Mouse (Mus musculus) urinary bladder, adult 2 months (tissue): ENCODE results near the gene Zbed5. TPM values are rescaled to one million over a fixed set of nuclear protein-coding genes. Genes with fewer than 3 reads are reported as not detected.
"Not testable (repeated sequence)": the region's sequence is repeated elsewhere in the genome, so short reads cannot be mapped to it uniquely, and the experiment has no call there.

ENCODE experiments used
- DNase-seq: peaks from one replicate; pipeline ENCODE4 v3.0.0; 2022; ENCODE audit warnings: low spot score
- polyA plus RNA-seq: library from polyadenylated mRNA; depleted of rRNA; stranded (reverse); fragments of >200 nt; gene quantifications from 2 replicates; pipeline ENCODE4 v1.2.3, GENCODE M21; 2012; rRNA removed

Zbed5 gene
- 1.9 and 2.3 TPM in 2 replicates for polyA plus RNA-seq

DNA sequence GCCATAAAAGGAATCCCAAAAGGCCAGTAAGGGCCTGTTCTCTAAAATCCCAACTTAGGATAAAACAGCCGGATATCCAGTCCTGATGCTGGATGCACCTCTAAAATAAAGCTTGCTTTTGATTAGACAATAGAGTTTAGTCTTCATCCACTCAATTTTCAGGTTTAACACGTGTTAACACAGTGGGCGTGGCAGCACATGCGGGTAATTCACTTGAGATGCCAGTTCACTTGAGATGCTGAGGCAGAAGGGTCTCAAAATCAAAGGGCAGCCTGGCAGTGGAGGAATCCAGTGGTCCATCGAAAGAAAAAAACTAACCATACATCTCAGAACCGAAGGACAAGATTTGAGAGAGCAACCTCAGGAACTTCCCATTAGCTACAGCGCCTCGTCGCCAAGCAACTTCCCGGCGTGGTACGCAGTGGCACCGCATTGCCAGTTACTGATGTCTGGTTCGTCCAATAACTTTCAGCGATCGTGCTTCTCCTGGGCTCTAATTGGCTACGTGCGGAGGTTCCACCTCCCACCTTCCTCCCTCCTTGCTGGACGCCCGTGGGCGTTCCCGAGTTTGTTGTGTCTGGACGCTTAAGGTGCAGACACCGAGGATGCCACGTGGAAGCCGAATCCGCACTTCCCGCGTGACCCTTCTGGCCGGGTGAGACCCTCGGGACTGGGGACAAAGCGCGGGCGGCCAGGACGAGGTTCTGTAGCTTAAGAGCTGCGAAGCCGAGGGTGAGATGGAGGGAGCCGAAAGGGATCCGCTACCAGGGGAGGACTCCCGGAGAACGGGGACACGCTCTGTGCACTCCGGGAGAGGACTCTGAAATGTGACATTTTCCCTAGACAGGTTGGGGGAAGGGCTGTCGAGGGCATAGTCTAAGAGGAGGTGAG lies at the start of gene Zbed5:
TSS of gene Zbed5 (plus strand) at position 526 of the 891 bp plus-strand sequence.
- peak; percentile 60 for DNase-seq

DNA sequence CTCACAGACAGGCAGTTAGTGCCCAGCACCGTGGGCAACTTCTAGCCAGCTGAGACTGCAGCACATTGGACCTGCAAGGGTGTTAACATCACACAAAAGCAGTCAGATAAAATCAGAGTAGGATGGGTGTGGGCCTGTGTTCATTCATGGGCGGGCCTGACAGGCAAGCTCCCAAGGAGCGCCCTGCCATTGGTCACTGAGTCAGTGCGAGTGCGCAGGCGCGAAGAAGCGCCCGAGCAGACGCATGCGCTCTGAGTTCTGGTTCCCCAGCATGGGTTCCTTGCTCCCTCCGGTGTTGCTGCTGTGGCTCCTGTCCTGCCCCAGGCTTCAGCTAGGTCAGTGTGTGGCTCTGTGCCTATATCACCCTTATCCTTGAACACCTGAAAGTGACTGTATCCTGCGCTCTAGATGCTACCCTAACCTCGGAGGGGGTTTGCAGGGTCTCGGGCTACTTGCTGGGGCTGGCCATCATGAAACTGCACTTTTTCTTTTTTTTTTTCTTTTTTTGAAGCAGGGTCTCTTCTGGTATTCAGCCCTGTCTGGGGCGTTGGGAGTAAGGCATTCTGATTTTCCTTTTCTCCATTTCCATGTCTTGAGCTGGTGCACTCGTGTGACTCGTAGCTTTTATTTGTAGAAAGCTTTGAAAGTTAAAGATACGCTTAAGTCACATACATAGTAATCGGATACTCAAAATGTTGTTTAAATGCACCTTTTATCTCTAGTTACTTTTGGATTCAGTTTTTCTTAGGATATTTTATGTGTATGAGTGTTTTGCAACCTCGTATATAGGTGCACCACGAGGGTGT lies 48.6 kb upstream of the Zbed5 start, which contains the start of gene Sumf2:
TSS of gene Sumf2 (plus strand) at position 235 of the 806 bp plus-strand sequence.
- DNase-seq, result peak; percentile 94

DNA sequence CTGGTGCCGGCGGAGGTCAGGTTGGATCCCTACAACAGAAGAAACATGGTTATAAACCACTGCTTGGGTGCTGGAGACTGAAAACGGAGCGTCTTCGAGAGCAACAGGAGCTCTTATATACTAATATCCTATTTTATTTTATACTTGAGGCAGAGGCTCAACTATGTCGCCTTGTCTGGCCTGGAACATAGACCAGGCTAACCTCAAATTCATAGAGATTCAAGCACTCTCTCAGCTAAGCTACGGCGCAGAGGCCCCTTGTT lies 48.0 kb upstream of the Zbed5 start:
- no peak for DNase-seq

DNA sequence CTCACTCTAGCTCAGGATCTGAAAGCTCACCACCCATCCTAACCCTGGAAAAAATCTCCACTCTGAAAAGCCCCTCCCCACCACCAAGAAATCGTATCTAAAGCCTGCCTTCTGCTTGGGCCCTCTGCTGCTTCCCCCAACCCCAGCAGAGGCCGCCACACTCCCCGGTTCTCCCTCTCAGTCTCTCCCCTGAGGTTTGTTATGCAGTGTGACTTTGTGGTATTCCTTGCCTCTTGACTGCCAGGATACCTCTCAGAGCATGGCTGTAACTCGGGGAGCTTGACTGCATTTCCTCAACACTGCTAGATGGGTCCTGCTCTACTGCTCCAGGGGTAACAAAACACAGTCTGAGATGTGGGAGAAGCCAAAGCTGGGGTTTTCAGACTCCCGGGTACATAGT lies 40.4 kb upstream of the Zbed5 start:
- no peak for DNase-seq

DNA sequence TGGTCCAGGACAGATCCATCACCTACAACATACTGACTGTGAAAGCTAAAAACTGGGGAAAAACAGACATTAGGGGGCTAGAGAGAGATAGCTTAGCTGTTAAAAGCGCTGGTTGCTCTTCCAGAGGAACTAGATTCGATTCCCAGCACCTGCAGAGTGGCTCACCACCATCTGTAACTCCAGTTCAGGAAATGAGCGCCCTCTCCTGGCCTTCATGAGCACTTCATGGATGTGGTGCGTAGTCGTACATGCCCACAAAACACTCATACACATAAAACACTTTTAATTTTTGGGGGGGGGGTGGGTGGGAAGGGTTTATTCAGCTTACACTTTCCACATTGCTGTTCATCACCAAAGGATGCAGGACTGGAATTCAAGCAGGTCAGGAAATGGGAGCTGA lies 39.1 kb upstream of the Zbed5 start:
- no peak for DNase-seq

DNA sequence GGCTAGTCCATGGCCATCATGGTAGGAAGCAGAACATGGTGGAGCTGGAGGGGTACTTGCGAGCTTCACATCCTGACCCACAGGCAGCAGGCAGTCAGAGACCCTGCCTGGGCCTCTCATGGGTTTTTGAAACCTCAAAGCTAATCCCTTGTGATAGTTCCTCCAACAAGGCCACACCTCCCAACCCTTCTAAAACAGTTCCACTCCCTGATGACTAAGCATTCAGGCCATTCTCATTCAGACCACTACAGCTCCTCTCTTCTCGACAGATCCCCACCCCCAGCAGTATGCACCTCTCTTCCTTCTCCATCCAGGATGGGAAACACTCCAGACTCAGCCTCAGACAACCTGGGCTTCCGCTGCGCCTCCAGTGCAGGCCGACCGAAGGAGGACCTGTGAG lies 33.2 kb upstream of the Zbed5 start:
- DNase-seq, result no peak

DNA sequence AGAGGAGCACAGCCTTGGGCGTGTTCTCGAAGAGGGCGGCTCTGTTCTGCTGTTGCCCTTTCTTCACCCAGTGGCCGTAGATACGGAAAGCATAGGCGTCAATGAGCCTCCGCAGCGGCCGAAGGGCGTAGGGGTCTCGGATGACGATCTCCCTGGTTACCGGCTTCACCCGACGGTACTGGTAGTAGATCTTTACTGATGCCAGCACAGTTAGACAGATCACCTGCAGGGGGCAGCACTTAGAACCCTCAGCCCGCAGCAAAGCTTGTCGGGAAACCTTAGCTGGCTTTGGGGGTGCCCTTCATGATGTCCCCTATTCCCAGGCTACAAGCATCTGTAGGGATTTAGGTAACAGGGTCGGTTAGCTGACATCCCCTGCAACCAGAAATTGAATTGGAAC lies 31.1 kb upstream of the Zbed5 start:
- DNase-seq, result no peak

DNA sequence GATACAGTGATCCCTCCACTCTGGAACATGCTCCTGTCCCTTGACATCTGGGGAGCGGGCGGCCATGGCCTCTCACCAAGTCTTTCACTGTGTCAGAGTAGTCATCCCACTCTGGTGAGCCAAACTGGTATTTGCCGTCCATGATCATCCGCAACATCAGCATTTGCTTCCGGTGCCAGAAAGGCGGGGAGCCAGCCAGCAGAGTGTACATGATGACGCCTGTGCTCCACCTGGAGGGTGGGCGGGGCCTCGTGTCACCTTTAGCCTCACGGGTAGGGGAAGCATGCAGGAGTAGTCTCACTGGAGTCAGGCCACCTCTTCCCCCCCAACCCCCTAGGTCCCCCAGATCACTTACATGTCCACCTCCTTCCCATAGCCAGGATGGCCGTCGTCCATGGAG lies 29.7 kb upstream of the Zbed5 start:
- no peak for DNase-seq

DNA sequence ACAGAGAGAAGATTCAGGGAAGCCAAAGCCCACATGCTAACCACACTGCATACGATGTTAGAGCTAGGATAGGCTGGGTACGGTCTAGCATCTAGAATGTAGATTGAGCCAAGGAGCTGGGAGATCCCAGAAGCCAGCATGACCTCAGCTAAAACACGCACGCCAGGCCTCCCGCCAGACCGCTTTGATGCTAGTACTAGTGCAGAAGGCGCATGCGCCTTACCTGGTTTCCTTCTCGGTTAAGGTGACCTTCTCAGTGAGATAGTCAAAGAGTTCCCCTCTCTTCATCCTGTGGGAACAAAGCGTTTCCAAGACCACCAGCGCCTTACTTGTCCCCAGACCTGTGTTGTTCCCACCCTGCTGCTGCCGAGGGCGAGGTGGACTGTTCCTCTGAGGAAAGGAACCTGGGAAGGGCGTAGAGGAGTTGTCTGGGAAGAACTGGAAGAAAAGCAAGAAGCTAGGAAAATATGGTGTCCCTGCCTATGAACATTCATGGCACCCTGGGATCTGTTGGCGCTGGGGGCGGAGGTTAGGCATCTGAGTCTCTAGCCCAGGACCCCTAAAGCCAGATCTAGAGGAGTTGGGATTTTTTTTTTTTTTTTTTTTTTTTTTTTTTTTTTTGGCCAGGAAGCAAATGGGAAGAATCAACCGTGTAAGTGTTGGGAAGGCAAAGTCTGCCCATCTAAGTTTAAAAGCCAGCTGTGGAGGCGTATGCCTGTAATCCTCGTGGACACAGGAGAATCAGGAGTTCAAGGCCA lies 26.1 kb upstream of the Zbed5 start:
- DNase-seq, result no peak

DNA sequence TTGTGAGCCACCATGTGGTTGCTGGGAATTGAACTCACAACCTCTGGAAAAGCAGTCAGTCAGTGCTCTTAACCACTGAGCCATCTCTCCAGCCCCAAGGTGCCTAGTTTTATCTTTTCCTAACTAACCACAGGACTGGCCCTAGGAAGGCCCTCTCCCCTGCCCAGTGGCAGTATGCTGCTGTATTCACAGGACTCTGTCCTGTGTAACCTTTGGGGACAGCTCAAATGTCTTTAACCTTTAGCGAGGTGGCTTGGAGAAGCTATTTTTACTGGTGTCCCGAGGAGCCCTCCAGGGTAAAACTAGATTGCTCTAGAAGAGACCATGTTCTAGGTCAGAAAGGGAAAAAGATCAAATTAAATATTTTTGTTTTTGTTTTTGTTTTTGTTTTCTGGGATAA lies 24.3 kb upstream of the Zbed5 start:
- no peak for DNase-seq

DNA sequence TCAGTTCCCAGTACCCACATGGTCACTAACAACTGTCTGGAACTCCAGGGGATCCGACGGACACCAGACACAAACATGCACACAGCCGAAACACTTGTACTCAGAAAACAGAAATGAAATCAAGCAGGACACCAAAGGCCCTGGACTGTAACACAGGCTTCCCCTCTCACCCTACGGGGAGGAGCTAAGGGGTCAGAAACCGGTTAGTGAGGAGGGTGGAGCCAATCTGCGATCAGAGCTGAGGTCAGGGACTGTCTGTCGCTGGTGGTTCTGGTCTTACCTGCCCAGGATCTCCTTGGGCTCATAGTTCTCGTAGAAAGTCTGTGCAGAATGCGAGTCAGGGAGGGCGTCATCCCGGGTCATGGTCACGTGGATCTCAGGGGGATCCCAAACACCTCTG lies 21.6 kb upstream of the Zbed5 start:
- DNase-seq, result no peak

DNA sequence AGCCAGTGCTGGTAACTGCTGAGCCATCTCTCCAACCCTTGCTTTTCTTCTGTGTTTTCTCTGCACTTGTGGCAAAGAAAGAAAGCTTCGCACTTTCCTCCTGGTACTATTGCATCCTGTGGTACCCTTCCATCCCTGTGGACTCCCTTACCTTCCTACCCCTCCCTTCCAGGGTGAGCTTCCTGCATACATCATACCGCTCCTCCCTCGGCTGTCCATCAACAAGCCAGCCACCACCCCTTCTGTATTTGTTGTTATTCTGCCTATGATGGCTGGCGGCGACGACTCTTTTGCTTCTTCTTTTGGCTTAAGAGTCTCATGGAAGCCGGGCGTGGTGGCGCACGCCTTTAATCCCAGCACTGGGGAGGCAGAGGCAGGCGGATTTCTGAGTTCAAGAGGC lies 20.4 kb upstream of the Zbed5 start:
- DNase-seq, result no peak

DNA sequence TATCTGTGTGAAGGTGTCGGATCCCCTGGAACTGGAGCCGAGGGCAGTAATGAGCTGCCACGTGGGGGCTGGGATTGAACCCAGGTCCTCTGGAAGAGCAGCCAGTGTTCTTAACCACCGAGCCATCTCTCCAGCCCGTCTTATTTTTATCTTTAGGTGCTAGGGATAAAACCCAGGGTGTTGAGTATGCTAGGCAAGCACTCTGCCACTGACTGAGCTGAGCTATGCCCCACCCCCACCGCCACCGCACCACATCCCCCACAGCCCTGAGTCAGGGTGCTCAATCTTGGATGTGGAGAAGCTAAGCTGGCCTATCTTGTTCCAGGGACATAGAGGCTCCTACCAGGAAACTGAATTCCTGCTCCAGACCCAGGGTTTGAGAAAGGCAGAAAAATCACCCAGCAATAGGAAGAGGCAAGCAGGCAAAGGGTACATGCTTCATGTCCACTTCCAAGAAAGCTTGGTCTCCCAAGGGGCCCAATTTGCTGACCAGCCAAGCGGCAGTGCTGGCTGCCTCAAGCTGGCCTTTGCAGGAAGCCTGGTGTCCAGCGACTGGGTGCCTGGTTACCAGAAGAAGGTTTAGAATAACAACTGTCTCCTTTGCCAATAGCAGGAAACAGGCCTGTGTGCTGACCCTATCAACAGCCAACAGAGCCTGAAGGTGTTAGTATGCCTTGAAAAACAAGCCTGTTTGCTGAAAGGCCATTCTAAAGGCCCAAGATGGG lies 17.6 kb upstream of the Zbed5 start:
- no peak for DNase-seq

DNA sequence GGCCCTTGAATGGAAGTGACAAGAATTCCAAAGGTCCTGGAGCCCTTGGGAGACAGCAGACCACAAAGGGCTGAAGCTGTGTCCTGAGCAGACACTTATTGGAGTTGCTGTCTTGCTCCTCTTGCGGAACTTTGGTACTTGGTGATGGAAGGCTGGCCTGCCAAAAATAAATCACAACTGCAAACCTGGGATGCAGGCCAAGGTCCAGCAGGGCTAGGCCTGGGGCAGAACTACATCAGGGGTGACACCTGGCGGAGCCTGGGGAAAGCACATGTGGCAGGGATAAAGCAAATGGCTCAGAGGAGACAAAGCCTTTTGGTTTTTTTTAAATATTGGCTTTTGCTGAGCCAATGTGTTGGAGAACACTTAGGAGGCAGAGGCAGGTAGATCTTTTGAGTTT lies 16.6 kb upstream of the Zbed5 start:
- DNase-seq, result no peak

DNA sequence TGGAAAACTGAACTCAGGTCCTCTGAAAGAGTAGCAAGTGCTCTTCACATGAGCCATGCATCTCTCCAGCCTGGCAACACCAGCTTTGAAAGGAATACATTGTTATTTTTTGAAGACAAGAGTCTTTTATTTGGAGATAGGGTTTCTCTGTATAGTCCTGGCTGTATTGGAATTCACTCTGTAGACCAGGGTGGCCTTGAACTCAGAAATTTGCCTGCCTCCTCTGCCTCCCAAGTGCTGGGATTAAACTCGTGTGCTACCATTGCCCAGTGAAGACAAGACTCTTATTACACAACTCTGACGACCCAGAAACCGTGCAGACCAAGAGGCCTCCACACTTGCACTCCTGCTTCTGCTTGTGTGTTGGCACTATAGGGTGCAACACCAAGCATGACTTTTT lies 15.6 kb upstream of the Zbed5 start:
- no peak for DNase-seq

DNA sequence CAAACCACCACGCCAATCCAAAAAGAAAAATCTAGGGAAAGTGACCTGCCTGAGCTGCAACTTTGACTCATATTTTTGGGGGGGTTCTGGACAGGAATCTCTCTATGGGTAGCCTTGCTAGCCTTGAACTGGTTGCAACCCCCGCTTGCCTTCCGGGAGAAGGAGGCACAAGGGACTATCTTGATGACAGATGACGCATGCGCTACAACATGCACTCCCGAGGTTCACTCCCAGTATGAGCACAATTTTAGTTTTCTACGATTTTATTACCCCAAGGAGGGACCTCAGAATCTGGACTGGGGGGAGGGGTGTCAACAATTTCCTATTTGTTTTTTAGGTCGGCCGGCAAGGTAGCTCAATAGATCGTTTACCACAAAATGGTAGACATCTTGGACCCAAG lies 9.3 kb upstream of the Zbed5 start:
- DNase-seq, result no peak

DNA sequence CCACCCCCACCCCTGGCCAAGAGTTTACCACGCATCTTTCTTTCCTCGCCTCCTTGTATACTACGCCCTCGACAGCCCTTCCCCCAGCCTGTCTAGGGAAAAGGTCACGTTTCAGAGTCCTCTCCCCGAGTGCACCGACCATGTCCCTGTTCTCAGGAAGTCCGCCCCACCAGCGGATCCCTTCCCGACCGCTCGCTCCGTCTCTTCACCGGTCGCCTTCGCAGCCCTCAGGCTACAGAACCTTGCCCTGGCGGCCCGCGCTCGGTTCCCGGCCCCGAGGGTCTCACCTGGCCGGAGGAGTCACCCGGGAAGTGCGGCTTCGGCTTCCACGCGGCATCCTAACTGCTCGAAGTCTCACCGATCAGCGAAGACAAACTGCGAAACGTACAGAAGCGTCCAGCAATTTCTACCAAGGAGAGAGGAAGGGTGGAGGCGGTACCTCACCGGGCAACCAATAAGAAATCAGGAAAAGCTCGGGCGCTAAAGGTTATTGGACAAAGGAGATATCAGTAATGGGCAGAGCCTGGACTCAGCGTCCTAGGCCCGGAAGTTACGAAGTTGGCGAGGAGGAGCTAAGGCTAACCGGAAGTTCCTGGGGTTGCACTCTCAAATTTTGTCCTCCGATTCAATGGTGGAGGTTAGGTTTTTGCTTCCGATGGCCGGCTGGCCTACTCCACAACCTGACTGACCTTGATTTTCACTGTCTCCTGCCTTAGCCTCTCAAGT lies 8.4 kb upstream of the Zbed5 start, which contains the start of gene Chchd2:
TSS of gene Chchd2 (minus strand) at position 560 of the 726 bp plus-strand sequence.
- peak; percentile 81 for DNase-seq

DNA sequence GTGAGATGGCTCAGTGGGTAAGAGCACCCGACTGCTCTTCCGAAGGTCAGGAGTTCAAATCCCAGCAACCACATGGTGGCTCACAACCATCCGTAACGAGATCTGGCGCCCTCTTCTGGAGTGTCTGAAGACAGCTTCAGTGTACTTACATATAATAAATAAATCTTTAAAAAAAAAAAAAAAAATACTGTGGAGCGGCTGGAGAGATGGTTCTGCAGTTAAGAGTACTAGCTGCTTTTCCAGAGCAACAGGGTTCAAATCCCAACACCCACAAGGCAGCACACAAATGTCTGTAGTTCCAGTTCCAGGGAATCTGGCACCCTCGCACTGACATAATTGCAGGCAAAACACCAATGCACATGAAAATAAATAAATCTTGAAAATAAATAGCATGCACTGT lies 5.1 kb upstream of the Zbed5 start:
- not testable (repeated sequence) for DNase-seq

DNA sequence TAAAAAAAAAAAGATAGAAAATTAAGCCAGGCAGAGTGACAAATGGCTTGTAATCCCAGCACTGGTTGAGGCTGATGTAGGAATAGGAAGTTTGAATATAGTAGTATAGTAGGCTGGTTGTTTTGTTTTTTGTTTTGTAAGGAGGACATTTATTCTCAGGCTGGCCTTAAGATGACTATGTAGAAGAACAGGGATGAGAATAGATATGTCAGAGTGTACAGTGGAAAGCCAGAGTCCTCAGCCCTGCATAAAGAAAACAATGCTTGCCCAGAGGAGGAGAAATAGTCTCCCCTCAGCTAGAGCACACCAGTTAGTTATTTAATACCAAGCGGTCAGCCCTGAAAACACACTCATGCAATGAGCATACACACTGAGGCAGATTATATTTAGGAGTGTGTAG lies 2.9 kb downstream of the Zbed5 start, which contains the start of gene Phkg1:
TSS of gene Phkg1 (minus strand) at position 101 of the 400 bp plus-strand sequence.
- DNase-seq, result no peak

DNA sequence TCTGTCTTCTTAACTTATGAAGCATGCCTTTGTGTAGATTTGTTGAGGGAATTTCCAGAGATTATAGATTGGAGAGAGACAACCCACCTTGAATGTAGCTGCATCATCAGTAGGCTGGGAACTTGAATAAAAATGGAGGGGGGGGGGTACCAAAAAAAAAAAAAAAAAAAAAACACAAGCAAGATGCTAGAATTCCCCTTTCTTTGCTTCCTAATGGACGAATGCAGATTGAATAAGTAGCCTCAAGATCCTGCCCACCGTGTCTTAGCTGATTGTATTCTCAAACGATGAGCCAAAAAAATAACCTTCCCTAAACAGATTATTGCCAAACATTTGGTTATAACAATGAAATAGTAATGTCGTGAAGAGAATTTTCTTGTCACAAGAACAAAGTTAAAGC lies 12.3 kb downstream of the Zbed5 start:
- no peak for DNase-seq
